Mouse (Mus musculus) limb, embryonic 12.5 days (tissue): ENCODE measurements around the gene Exd1. TPM values are rescaled to one million over a fixed set of nuclear protein-coding genes. Genes with fewer than 3 reads are reported as not detected.

Experiments used
- ATAC-seq: fragments of 200-750 bp; cut with Nextera tagmentation; 2 replicates; pipeline ENCODE4 v1.8.0; 2017; ENCODE audit warnings: low read depth, moderate TSS enrichment; ENCODE audit not compliant: insufficient number of reproducible peaks, insufficient read depth, low FRiP score, low TSS enrichment
- H3K27ac ChIP-seq: fragments of 300-500 bp; sonication (generic); 2 replicates; pipeline ENCODE4 v1.5.1; 2016; ENCODE audit warnings: mild to moderate bottlenecking, moderate library complexity
- H3K27me3 ChIP-seq: fragments of 300-500 bp; sonication (generic); 2 replicates; pipeline ENCODE4 v1.6.1; 2016; ENCODE audit warnings: mild to moderate bottlenecking, moderate library complexity
- H3K36me3 ChIP-seq: fragments of 300-500 bp; sonication (generic); 2 replicates; pipeline ENCODE4 v1.6.1; 2016; ENCODE audit warnings: mild to moderate bottlenecking, moderate library complexity
- H3K4me1 ChIP-seq: fragments of 300-500 bp; sonication (generic); replicated peaks from 2 replicates; pipeline ENCODE4 v1.6.1; 2016
- H3K4me2 ChIP-seq: fragments of 300-500 bp; sonication (generic); 2 replicates; pipeline ENCODE4 v1.6.1; 2016; ENCODE audit warnings: mild to moderate bottlenecking, moderate library complexity
- H3K4me3 ChIP-seq: fragments of 300-500 bp; sonication (generic); replicated peaks from 2 replicates; pipeline ENCODE4 v1.5.1; 2016; ENCODE audit warnings: mild to moderate bottlenecking
- H3K9ac ChIP-seq: fragments of 300-500 bp; sonication (generic); replicated peaks from 2 replicates; pipeline ENCODE4 v1.6.1; 2016; ENCODE audit warnings: mild to moderate bottlenecking, moderate library complexity
- H3K9me3 ChIP-seq: fragments of 300-500 bp; sonication (generic); 2 replicates; pipeline ENCODE4 v1.6.1; 2016; ENCODE audit warnings: mild to moderate bottlenecking, moderate library complexity
- WGBS: fragments of 180-500 bp; shearing (Covaris S2); methylation state at CpG from one replicate; pipeline ENCODE4 v1.1.7; 2016; 5-methylcytosine and 5-hydroxymethylcytosine counted together
- polyA plus RNA-seq: library from polyadenylated mRNA; unstranded; fragments of >200 nt; fragmentation: Nextera tagmentation; extraction: Ambion mirVana; gene quantifications from 2 replicates; pipeline ENCODE4 v1.2.1, GENCODE M21; 2016

The Exd1 gene
- 0.36 and 0.74 TPM in 2 replicates for polyA plus RNA-seq

DNA sequence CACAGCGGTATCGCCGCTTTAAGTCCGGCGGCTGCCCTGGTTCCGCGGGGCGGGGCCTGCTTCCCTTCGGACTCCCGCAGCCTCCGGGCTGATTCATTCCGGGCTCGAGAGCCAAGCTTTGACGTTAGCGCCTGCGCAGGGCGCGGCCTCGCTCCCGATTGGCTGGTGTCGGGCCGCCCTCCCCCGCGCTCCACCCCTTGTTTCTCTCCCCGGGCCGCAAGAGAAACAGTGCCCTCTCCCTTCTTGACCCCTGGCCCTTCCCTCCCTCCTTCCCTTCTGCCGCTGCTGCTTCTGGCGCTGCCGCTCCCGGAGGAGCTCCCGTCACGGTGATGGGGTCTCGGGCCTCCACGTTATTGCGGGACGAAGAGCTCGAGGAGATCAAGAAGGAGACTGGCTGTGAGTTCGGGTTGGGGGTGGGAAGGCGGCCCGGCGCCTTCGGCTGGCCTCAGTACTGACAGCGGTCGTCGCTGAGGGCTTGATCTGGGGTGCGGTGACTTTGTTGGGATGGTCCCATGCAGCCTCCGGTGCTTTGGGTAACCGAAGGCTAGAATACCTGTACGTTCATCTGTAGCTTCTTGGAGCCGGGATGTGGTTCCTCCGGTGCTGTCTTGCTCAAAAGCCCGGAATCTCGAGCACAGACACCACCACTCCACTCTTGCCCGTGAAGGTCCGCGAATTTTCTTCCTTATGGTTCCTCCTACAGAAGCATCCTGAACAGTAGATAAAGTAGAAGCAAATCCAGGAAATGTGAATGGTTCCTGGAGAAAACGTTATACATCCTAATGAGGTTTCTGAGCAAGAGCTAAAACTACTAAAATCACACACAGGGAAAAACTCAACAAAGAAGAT is at the start of gene Exd1, which contains the start of gene Chp1:
TSS of gene Exd1 (minus strand) at position 106 of the 849 bp plus-strand sequence.
TSS of gene Chp1 (plus strand) at position 176 of the 849 bp plus-strand sequence.
- H3K4me2 ChIP-seq = peak within 1 kb of the TSS; percentile 78
- H3K27ac ChIP-seq = peak within 1 kb of the TSS; percentile 83
- ATAC-seq = peak; percentile 98
- no peaks in the 10 kb centered on the region for H3K9me3 ChIP-seq
- WGBS = under 1% methylated on average over 57 of the region's 57 CpGs
- H3K9ac ChIP-seq = peak within 1 kb of the TSS; percentile 76
- peak within 1 kb of the TSS; percentile 74 for H3K4me3 ChIP-seq
- H3K27me3 ChIP-seq = no peaks in the 10 kb centered on the region
- H3K4me1 ChIP-seq = peaks cover 13% of the 10 kb centered on the region
- no peaks in the 10 kb centered on the region for H3K36me3 ChIP-seq

DNA sequence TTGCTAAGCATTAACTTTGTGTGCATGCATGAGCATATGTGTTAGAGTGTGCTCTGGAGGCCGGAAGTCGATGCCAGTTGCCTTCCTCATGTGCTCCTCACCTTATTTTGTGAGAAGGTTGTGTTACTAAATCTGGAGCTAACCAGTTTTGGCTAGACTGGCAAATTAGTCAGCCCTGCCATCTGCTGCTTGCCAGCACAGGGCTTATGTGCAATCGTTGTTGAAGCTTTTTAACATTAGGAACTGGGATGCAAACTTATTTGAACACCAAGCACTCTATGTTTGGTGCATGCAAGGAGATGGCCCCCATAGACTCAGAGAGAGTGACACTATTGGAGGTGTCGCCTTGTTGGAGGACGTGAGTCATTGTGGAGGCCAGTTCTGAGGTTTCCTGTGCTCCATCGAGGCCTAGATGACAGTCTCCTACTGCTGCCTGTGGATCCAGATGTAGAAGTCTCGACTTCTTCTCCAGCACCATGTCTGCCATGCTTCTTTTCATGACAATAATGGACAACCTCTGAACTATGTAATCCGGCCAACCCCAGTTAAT is 49.4 kb upstream of the Exd1 start:
- H3K27ac ChIP-seq = no peak overlapping the region
- no peaks in the 10 kb centered on the region for H3K9me3 ChIP-seq
- H3K27me3 ChIP-seq = no peaks in the 10 kb centered on the region
- H3K36me3 ChIP-seq = peaks cover 50% of the 10 kb centered on the region
- H3K9ac ChIP-seq = no peak overlapping the region
- no peak overlapping the region for H3K4me3 ChIP-seq
- peaks cover 11% of the 10 kb centered on the region for H3K4me1 ChIP-seq
- 91% methylated on average over 8 of the region's 8 CpGs for WGBS
- ATAC-seq = no peak
- no peak overlapping the region for H3K4me2 ChIP-seq

DNA sequence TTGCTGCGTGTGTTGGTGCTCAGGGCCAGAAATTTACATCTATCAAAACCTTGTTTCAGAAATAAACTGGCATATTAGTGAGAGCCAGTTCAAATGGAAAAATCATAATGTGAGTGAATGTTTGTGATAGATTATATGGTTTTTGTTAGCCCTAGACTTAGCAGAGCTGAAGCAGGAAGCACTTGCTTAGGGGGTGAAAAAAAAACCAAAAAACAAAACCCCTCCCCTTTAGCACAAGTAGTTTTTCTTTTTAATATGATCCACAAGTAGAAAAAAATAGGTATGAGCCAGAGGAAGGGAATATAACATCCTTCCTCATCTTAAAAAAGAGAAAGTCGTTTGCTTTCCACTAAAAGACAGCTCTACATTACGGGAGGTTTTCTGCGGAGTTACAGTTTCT is 47.9 kb upstream of the Exd1 start:
- no peak overlapping the region for H3K27ac ChIP-seq
- H3K4me2 ChIP-seq = peak overlapping the region; percentile 63
- no peak for ATAC-seq
- peaks cover 11% of the 10 kb centered on the region for H3K4me1 ChIP-seq
- 48% methylated on average over 4 of the region's 4 CpGs for WGBS
- peak overlapping the region; percentile 95 for H3K4me3 ChIP-seq
- peaks cover 45% of the 10 kb centered on the region for H3K36me3 ChIP-seq
- no peaks in the 10 kb centered on the region for H3K27me3 ChIP-seq
- no peaks in the 10 kb centered on the region for H3K9me3 ChIP-seq
- peak overlapping the region; percentile 94 for H3K9ac ChIP-seq

DNA sequence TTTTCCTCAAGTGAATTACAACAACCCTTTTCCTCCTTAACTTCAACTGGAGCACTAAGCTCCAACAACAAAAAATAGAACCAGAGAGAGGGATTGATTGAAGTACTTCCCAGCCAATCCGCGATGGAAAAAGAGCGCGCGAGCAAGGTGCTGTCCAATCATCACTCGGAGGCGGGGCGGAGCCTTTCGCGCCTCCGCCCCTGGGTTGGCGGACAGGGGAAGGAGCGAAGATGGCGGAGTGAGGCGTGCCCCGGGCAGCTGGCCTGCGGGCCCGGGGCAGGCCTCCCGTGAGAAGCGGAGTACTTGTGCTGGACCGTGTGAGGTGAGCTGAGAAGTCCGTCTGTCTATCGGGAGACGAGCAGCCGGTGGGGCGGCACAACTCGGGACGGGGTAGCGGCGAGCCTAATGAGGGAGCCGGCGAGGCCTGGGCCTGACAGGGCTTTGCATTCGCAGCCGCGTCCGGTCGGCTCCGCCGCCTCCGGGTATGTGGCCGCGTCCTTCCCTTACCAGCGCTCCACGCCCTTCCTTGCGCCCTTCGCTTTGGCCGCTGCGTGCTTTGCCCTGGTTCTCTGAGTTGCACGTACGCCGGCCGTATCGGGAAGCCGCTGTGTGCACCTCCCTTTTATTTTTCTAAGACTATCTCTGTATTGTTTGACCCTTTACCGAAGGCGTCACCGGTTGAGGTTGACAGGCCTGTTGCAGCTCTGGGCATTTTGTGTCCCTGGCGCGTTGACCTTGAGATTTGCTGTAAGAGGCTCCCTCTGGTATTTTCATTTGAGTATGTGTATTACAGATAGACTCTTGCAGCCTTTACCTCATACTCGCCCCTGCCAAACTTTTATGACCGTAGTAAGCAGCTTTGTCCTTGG is 46.9 kb upstream of the Exd1 start:
- H3K4me1 ChIP-seq = peaks cover 11% of the 10 kb centered on the region
- under 1% methylated on average over 61 of the region's 61 CpGs for WGBS
- H3K27me3 ChIP-seq = no peaks in the 10 kb centered on the region
- H3K9me3 ChIP-seq = no peaks in the 10 kb centered on the region
- H3K27ac ChIP-seq = peak overlapping the region; percentile 91
- peak overlapping the region; percentile 63 for H3K4me2 ChIP-seq
- ATAC-seq = peak; percentile 92
- peak overlapping the region; percentile 95 for H3K4me3 ChIP-seq
- H3K36me3 ChIP-seq = peaks cover 37% of the 10 kb centered on the region
- peak overlapping the region; percentile 94 for H3K9ac ChIP-seq

DNA sequence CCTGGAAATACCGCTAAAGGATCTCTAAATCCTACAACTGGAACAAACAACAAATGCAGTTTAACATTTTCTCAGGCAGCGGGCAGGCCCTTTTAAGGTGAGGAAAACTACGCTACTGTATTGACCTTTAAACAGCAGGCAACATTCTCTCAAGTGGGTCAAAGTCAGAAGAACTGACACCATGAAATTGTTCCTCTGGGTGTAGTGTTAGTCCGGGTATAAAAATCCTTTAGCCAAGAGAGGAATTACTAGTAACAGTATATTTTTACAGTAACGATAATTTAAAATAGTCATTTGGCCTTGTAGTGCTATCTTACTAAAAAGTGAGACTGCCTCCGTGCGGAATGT is 46.3 kb upstream of the Exd1 start:
- peak; percentile 11; the same call in 1 of the 2 replicates for ATAC-seq
- H3K9me3 ChIP-seq = no peaks in the 10 kb centered on the region
- whole genome bisulfite sequencing = 12% methylated on average over 7 of the region's 7 CpGs
- no peaks in the 10 kb centered on the region for H3K27me3 ChIP-seq
- peak overlapping the region; percentile 63 for H3K4me2 ChIP-seq
- H3K4me3 ChIP-seq = peak overlapping the region; percentile 95
- peak overlapping the region; percentile 91 for H3K27ac ChIP-seq
- peaks cover 31% of the 10 kb centered on the region for H3K36me3 ChIP-seq
- peaks cover 11% of the 10 kb centered on the region for H3K4me1 ChIP-seq
- no peak overlapping the region for H3K9ac ChIP-seq

DNA sequence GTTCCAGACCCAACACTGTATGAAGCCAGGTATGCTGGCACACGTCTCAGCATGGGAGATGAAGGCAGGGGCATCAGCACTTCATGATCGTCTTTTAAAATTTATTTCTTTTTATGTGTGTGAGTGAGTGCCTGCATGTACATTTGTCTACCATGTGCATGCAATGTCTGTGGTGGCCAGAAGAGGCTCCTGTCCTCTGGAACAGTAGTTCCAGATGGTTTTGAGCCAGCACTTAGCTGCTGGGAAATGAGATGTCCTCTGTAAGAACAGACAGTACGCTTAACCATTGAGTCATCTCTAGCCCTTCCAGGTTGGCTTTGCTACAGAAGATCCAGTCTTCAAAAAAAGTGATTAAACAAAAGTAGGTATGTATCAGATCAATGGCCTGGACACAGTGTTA is 43.8 kb upstream of the Exd1 start:
- no peak overlapping the region for H3K4me2 ChIP-seq
- no peak for ATAC-seq
- no peak overlapping the region for H3K9ac ChIP-seq
- peaks cover 9% of the 10 kb centered on the region for H3K4me1 ChIP-seq
- 91% methylated on average over 3 of the region's 3 CpGs for WGBS
- no peaks in the 10 kb centered on the region for H3K27me3 ChIP-seq
- no peak overlapping the region for H3K4me3 ChIP-seq
- no peaks in the 10 kb centered on the region for H3K9me3 ChIP-seq
- no peak overlapping the region for H3K27ac ChIP-seq
- H3K36me3 ChIP-seq = peaks cover 9% of the 10 kb centered on the region

DNA sequence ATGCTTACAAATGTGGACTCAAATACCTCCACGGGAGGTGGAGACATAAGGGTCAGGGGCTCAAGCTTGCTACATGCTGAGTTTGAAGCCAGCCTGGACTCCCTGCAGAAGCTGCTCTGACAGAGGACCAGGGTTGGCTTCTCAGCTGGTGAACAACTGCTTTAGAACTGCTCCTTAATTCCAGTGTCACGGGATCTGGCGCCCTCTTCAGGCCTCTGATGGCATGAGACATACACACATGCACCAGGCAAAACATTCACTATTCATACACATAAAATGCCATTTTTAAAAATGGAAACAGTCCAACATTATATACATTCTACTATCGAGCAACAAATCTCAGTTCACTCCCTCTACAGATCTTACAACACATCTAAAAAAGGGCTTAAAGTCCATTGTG is 40.0 kb upstream of the Exd1 start:
- Histone ChIP-seq H3K4me2 (no peak overlapping the region), H3K4me1 (no peaks in the 10 kb centered on the region), H3K36me3 (peaks cover 22% of the 10 kb centered on the region; the same call in 1 of the 2 replicates), H3K9me3 (no peaks in the 10 kb centered on the region), H3K4me3 (no peak overlapping the region), H3K9ac (no peak overlapping the region), H3K27ac (no peak overlapping the region), H3K27me3 (no peaks in the 10 kb centered on the region)
- 14% methylated on average over 4 of the region's 4 CpGs for WGBS
- no peak for ATAC-seq

DNA sequence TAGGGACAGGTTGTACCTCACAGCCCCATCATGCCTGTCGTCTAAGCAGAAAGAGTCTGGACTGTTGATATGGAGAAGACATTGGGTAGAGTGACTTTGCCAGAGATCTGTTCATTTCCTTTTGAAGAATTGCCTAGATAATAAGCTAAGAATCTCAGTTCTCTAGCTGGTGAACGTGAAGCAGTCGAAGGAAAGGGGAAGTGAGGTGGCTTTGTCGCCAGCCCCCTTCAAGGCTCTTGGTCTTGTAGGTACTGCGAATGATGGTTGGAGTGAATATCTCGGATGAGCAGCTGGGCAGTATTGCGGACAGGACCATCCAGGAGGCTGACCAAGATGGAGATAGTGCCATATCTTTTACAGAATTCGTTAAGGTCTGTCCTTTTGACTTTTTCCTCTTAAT is 36.9 kb upstream of the Exd1 start:
- no peaks in the 10 kb centered on the region for H3K4me1 ChIP-seq
- H3K4me2 ChIP-seq = no peak overlapping the region
- H3K27me3 ChIP-seq = no peaks in the 10 kb centered on the region
- no peak overlapping the region for H3K9ac ChIP-seq
- no peak for ATAC-seq
- H3K27ac ChIP-seq = no peak overlapping the region
- WGBS = 83% methylated on average over 8 of the region's 8 CpGs
- no peak overlapping the region for H3K4me3 ChIP-seq
- H3K36me3 ChIP-seq = peaks cover 17% of the 10 kb centered on the region; the same call in 1 of the 2 replicates
- no peaks in the 10 kb centered on the region for H3K9me3 ChIP-seq

DNA sequence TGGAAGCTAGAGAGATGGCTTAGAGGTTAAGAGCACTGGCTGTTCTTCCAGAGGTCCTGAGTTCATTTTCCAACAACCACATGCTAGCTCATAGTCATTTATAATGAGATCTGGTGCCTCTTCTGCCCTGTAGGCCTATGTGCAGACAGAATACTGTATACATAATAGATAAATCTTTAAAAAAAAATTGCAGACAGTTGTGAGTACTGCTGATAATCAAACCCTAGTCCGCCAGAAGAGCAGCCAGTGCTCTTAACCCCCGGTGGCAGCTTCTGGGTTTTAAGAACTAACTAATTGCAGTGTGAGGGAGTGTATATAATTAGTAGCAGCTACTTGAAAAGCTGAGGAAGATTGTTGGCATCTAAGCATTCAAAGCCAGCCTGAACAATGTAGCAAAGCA is 36.0 kb upstream of the Exd1 start:
- no peaks in the 10 kb centered on the region for H3K9me3 ChIP-seq
- H3K4me2 ChIP-seq = no peak overlapping the region
- WGBS = 21% methylated on average over 2 of the region's 2 CpGs
- no peaks in the 10 kb centered on the region for H3K27me3 ChIP-seq
- no peaks in the 10 kb centered on the region for H3K4me1 ChIP-seq
- ATAC-seq = no peak
- peaks cover 20% of the 10 kb centered on the region; the same call in 1 of the 2 replicates for H3K36me3 ChIP-seq
- no peak overlapping the region for H3K4me3 ChIP-seq
- H3K27ac ChIP-seq = no peak overlapping the region
- H3K9ac ChIP-seq = no peak overlapping the region

DNA sequence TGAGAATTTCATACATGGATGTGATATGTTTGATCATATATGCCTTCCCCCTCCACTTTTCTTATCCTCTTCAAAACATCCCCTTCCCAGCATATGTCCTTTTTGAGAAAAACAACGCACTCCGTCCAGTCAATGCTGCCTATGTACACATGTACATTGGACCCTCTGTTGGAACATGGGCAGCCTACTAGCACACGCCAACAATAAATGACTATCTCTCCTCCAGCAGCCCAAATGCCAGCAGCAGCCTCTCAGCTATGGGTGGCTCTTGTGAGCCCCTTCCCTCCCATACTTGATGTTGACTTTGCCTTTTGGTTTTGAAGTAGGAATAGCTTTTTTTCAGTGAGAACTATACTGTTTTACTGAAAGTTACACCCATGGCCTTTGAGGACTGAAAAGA is 34.1 kb upstream of the Exd1 start:
- no peak for ATAC-seq
- Histone ChIP-seq H3K27me3 (no peaks in the 10 kb centered on the region), H3K4me3 (no peak overlapping the region), H3K9me3 (no peaks in the 10 kb centered on the region), H3K4me1 (no peaks in the 10 kb centered on the region), H3K9ac (no peak overlapping the region), H3K4me2 (no peak overlapping the region), H3K36me3 (peaks cover 20% of the 10 kb centered on the region; the same call in 1 of the 2 replicates), H3K27ac (no peak overlapping the region)
- 97% methylated on average over 3 of the region's 3 CpGs for WGBS

DNA sequence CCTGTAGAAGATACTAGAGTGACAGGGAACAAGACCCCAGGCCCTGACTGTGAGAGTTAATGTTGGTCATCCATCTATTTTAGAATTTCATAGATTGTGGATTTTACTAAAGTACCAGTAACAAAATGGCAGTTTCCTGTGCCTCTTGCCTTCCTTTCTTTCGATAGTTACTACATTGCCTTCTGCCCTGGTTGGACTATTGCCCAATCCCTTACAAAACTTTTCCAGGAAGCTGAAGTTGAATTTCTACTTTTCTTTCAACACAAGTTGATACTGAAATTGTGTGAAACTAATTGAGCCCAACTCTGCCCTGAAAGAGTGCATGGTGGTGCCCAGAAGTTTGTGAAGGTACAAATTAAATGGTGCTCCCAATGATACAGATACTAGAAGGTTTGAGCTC is 25.0 kb upstream of the Exd1 start:
- Histone ChIP-seq H3K4me1 (no peaks in the 10 kb centered on the region), H3K27ac (no peak overlapping the region), H3K9ac (no peak overlapping the region), H3K9me3 (no peaks in the 10 kb centered on the region), H3K27me3 (no peaks in the 10 kb centered on the region), H3K36me3 (peaks cover 18% of the 10 kb centered on the region), H3K4me3 (no peak overlapping the region), H3K4me2 (no peak overlapping the region)
- no peak for ATAC-seq
- WGBS = 90% methylated on average over 1 of the region's 1 CpGs
